Mouse (Mus musculus) heart, embryonic 15.5 days (tissue): ENCODE results near the gene Aanat. TPM values are rescaled to one million over a fixed set of nuclear protein-coding genes. Genes with fewer than 3 reads are reported as not detected.

Experiments used
- ATAC-seq: fragments of 200-750 bp; cut with Nextera tagmentation; replicated peaks from 2 replicates; pipeline ENCODE4 v1.8.0; 2017; ENCODE audit warnings: low read depth, moderate TSS enrichment; ENCODE audit not compliant: insufficient number of reproducible peaks, insufficient read depth, low FRiP score
- H3K27ac ChIP-seq: fragments of 300-500 bp; sonication (generic); 2 replicates; pipeline ENCODE4 v1.5.1; 2015; ENCODE audit warnings: mild to moderate bottlenecking, inconsistent platforms
- H3K27me3 ChIP-seq: fragments of 300-500 bp; sonication (generic); 2 replicates; pipeline ENCODE4 v1.6.1; 2015; ENCODE audit warnings: inconsistent platforms
- H3K36me3 ChIP-seq: fragments of 300-500 bp; sonication (generic); 2 replicates; pipeline ENCODE4 v1.6.1; 2015; ENCODE audit warnings: mild to moderate bottlenecking, inconsistent platforms
- H3K4me1 ChIP-seq: fragments of 300-500 bp; sonication (generic); replicated peaks from 2 replicates; pipeline ENCODE4 v1.6.1; 2015; ENCODE audit warnings: inconsistent platforms
- H3K4me2 ChIP-seq: fragments of 300-500 bp; sonication (generic); 2 replicates; pipeline ENCODE4 v1.6.1; 2015; ENCODE audit warnings: inconsistent platforms, mild to moderate bottlenecking, moderate library complexity
- H3K4me3 ChIP-seq: fragments of 300-500 bp; sonication (generic); 2 replicates; pipeline ENCODE4 v1.5.1; 2015; ENCODE audit warnings: mild to moderate bottlenecking, inconsistent platforms
- H3K9ac ChIP-seq: fragments of 300-500 bp; sonication (generic); 2 replicates; pipeline ENCODE4 v1.6.1; 2015; ENCODE audit warnings: mild to moderate bottlenecking, inconsistent platforms
- H3K9me3 ChIP-seq: fragments of 300-500 bp; sonication (generic); replicated peaks from 2 replicates; pipeline ENCODE4 v1.6.1; 2016; ENCODE audit warnings: inconsistent platforms
- WGBS: fragments of 180-500 bp; shearing (Covaris S2); methylation state at CpG from one replicate; pipeline ENCODE4 v1.1.7; 2015; ENCODE audit warnings: mixed read lengths; 5-methylcytosine and 5-hydroxymethylcytosine counted together
- polyA plus RNA-seq: library from polyadenylated mRNA; unstranded; fragments of >200 nt; fragmentation: Nextera tagmentation; extraction: Ambion mirVana; gene quantifications from 2 replicates; pipeline ENCODE4 v1.2.1, GENCODE M21; 2015

The Aanat gene
- not detected in 2 replicates for polyA plus RNA-seq

- Histone ChIP-seq H3K4me2 (peak within 1 kb of the TSS; percentile 28; the same call in 1 of the 2 replicates), H3K36me3 (no peaks in the 10 kb centered on the region), H3K9me3 (no peaks in the 10 kb centered on the region), H3K4me3 (no peak within 1 kb of the TSS), H3K4me1 (peaks cover 14% of the 10 kb centered on the region), H3K27ac (no peak within 1 kb of the TSS), H3K27me3 (peaks cover 12% of the 10 kb centered on the region; the same call in 1 of the 2 replicates), H3K9ac (no peak within 1 kb of the TSS)
- WGBS, result 71% methylated on average over 5 of the region's 5 CpGs
- no peak for ATAC-seq
Measured at GRCm38 (mm10) chr11:116586310-116586709, at the start of gene Aanat. Gene Aanat (plus strand): TSS chr11:116586432.

- 46% methylated on average over 7 of the region's 7 CpGs for WGBS
- H3K4me1 ChIP-seq, result peaks cover 28% of the 10 kb centered on the region
- no peaks in the 10 kb centered on the region for H3K9me3 ChIP-seq
- peaks cover 35% of the 10 kb centered on the region for H3K27me3 ChIP-seq
- no peak overlapping the region for H3K4me2 ChIP-seq
- H3K36me3 ChIP-seq, result peaks cover 37% of the 10 kb centered on the region
- no peak overlapping the region for H3K9ac ChIP-seq
- no peak overlapping the region for H3K27ac ChIP-seq
- no peak for ATAC-seq
- H3K4me3 ChIP-seq, result no peak overlapping the region
Measured at GRCm38 (mm10) chr11:116536685-116537084, 49.5 kb upstream of the Aanat start.

GRCm38 (mm10) chr11:116537388-116537787 is 48.8 kb upstream of the Aanat start:
- no peak overlapping the region for H3K4me3 ChIP-seq
- ATAC-seq, result no peak
- H3K4me2 ChIP-seq, result no peak overlapping the region
- peaks cover 21% of the 10 kb centered on the region for H3K4me1 ChIP-seq
- peaks cover 43% of the 10 kb centered on the region for H3K36me3 ChIP-seq
- peaks cover 28% of the 10 kb centered on the region for H3K27me3 ChIP-seq
- no peak overlapping the region for H3K9ac ChIP-seq
- no peaks in the 10 kb centered on the region for H3K9me3 ChIP-seq
- WGBS, result 46% methylated on average over 5 of the region's 5 CpGs
- no peak overlapping the region for H3K27ac ChIP-seq

GRCm38 (mm10) chr11:116538142-116538735 is 48.0 kb upstream of the Aanat start:
- 82% methylated on average over 12 of the region's 12 CpGs for WGBS
- no peak overlapping the region for H3K9ac ChIP-seq

GRCm38 (mm10) chr11:116541183-116541582 is 45.0 kb upstream of the Aanat start:
- Histone ChIP-seq H3K9ac (no peak overlapping the region), H3K36me3 (peaks cover 79% of the 10 kb centered on the region), H3K27me3 (no peaks in the 10 kb centered on the region), H3K4me1 (peaks cover 3% of the 10 kb centered on the region; the same call in 1 of the 2 replicates), H3K9me3 (no peaks in the 10 kb centered on the region), H3K27ac (no peak overlapping the region), H3K4me2 (no peak overlapping the region), H3K4me3 (no peak overlapping the region)
- 90% methylated on average over 11 of the region's 11 CpGs for WGBS
- no peak for ATAC-seq

More at GRCm38 (mm10) chr11:116538142-116538735, 48.0 kb upstream of the Aanat start:
- Histone ChIP-seq H3K27me3 (peaks cover 19% of the 10 kb centered on the region), H3K4me2 (no peak overlapping the region), H3K9me3 (no peaks in the 10 kb centered on the region), H3K4me3 (no peak overlapping the region), H3K27ac (no peak overlapping the region), H3K36me3 (peaks cover 50% of the 10 kb centered on the region), H3K4me1 (peaks cover 12% of the 10 kb centered on the region)
- ATAC-seq, result no peak

- H3K36me3 ChIP-seq, result peaks cover 82% of the 10 kb centered on the region
- ATAC-seq, result no peak
Measured at GRCm38 (mm10) chr11:116543110-116543509, 43.1 kb upstream of the Aanat start.

GRCm38 (mm10) chr11:116547296-116548060 is 38.8 kb upstream of the Aanat start:
- H3K9ac ChIP-seq, result no peak overlapping the region
- peaks cover 39% of the 10 kb centered on the region for H3K36me3 ChIP-seq
- H3K27me3 ChIP-seq, result no peaks in the 10 kb centered on the region
- ATAC-seq, result no peak
- no peak overlapping the region for H3K4me2 ChIP-seq
- no peaks in the 10 kb centered on the region for H3K9me3 ChIP-seq
- no peak overlapping the region for H3K27ac ChIP-seq
- no peak overlapping the region for H3K4me3 ChIP-seq
- peaks cover 33% of the 10 kb centered on the region for H3K4me1 ChIP-seq
- 74% methylated on average over 17 of the region's 17 CpGs for WGBS

More at GRCm38 (mm10) chr11:116543110-116543509, 43.1 kb upstream of the Aanat start:
- Histone ChIP-seq H3K27me3 (no peaks in the 10 kb centered on the region), H3K27ac (no peak overlapping the region), H3K4me2 (no peak overlapping the region), H3K9me3 (no peaks in the 10 kb centered on the region), H3K9ac (no peak overlapping the region), H3K4me3 (no peak overlapping the region), H3K4me1 (no peaks in the 10 kb centered on the region)
- WGBS, result 76% methylated on average over 4 of the region's 4 CpGs

- Histone ChIP-seq H3K9me3 (no peaks in the 10 kb centered on the region), H3K9ac (no peak overlapping the region), H3K4me1 (peaks cover 42% of the 10 kb centered on the region), H3K27me3 (no peaks in the 10 kb centered on the region), H3K4me3 (no peak overlapping the region), H3K36me3 (peaks cover 27% of the 10 kb centered on the region), H3K4me2 (no peak overlapping the region), H3K27ac (no peak overlapping the region)
- 85% methylated on average over 9 of the region's 9 CpGs for WGBS
- no peak for ATAC-seq
Measured at GRCm38 (mm10) chr11:116548780-116549179, 37.5 kb upstream of the Aanat start.

- WGBS, result 55% methylated on average over 11 of the region's 11 CpGs
- Histone ChIP-seq H3K4me2 (no peak overlapping the region), H3K36me3 (peaks cover 21% of the 10 kb centered on the region), H3K4me3 (no peak overlapping the region), H3K27me3 (no peaks in the 10 kb centered on the region), H3K9me3 (no peaks in the 10 kb centered on the region), H3K4me1 (peaks cover 49% of the 10 kb centered on the region), H3K27ac (peak overlapping the region; percentile 60), H3K9ac (no peak overlapping the region)
- no peak for ATAC-seq
Measured at GRCm38 (mm10) chr11:116549273-116550038, 36.8 kb upstream of the Aanat start.

- peaks cover 62% of the 10 kb centered on the region for H3K4me1 ChIP-seq
- H3K9ac ChIP-seq, result no peak overlapping the region
- no peak overlapping the region for H3K4me2 ChIP-seq
- H3K27ac ChIP-seq, result peak overlapping the region; percentile 60
- no peaks in the 10 kb centered on the region for H3K9me3 ChIP-seq
- H3K27me3 ChIP-seq, result no peaks in the 10 kb centered on the region
- peaks cover 8% of the 10 kb centered on the region; the same call in 1 of the 2 replicates for H3K36me3 ChIP-seq
- 29% methylated on average over 7 of the region's 7 CpGs for WGBS
- peak; percentile 30; the same call in 1 of the 2 replicates for ATAC-seq
- H3K4me3 ChIP-seq, result no peak overlapping the region
Measured at GRCm38 (mm10) chr11:116550748-116551147, 35.5 kb upstream of the Aanat start.

- no peak overlapping the region for H3K9ac ChIP-seq
- no peaks in the 10 kb centered on the region for H3K9me3 ChIP-seq
- H3K4me3 ChIP-seq, result no peak overlapping the region
- 79% methylated on average over 1 of the region's 1 CpGs for WGBS
- peaks cover 71% of the 10 kb centered on the region for H3K4me1 ChIP-seq
- no peaks in the 10 kb centered on the region for H3K36me3 ChIP-seq
- H3K27ac ChIP-seq, result no peak overlapping the region
- H3K4me2 ChIP-seq, result no peak overlapping the region
- no peaks in the 10 kb centered on the region for H3K27me3 ChIP-seq
- ATAC-seq, result no peak
Measured at GRCm38 (mm10) chr11:116552194-116552593, 34.0 kb upstream of the Aanat start.
